Mouse (Mus musculus) erythroblast, embryonic 14.5 days (primary cell): Measurements from ENCODE around the gene Orm1.

Source experiments
- GATA1 ChIP-seq: IDR thresholded peaks from 2 replicates; pipeline ENCODE4 v1.6.1; 2012; ENCODE audit warnings: low read length, inconsistent platforms, mixed read lengths
- TAL1 ChIP-seq: IDR thresholded peaks from 3 replicates; pipeline ENCODE4 v1.6.1; 2012; ENCODE audit warnings: low read length, inconsistent platforms, mixed read lengths

DNA sequence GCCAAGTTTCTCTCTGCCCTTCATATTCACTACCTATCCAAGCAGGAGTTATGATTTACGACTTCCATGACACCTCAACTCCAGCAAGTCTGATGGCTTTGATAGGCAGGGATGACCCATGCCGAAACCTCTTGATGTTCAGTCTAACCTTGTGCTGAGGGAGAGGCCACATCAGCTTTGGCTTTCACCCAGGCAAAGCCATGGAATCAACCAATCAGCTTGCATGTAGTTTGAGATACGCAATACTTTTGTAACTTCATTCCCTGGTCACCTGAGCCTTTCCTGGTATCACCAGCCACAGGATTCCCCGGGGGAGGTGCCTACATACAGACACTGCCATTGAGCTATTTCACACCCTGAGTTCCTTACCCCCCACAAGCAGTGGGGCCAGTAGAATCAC lies 2.3 kb downstream of the Orm1 start:
- TF ChIP-seq GATA1: no peak
- no peak for TF ChIP-seq TAL1
